Mouse (Mus musculus): ENCODE measurements around the gene Prpf8.

Prpf8 gene

GRCm38 (mm10) chr11:75535106-75535795, 48.6 kb downstream of the Prpf8 start:
- DNase-seq = no peak

GRCm38 (mm10) chr11:75536255-75537024, 49.8 kb downstream of the Prpf8 start:
- DNase-seq = no peak

GRCm38 (mm10) chr11:75537025-75537414, 50.4 kb downstream of the Prpf8 start:
- no peak for DNase-seq

GRCm38 (mm10) chr11:75537491-75538183, 51.0 kb downstream of the Prpf8 start:
- DNase-seq = no peak

GRCm38 (mm10) chr11:75538184-75538969, 51.8 kb downstream of the Prpf8 start:
- DNase-seq = no peak

- DNase-seq = no peak
Measured at GRCm38 (mm10) chr11:75538970-75539299, 52.3 kb downstream of the Prpf8 start.

- DNase-seq = no peak
Measured at GRCm38 (mm10) chr11:75540209-75540608, 53.6 kb downstream of the Prpf8 start.

- peak; percentile 11 to 15 for DNase-seq
Measured at GRCm38 (mm10) chr11:75540710-75541581, 54.3 kb downstream of the Prpf8 start.

GRCm38 (mm10) chr11:75544713-75545112, 58.1 kb downstream of the Prpf8 start:
- no peak for DNase-seq

- DNase-seq = no peak
Measured at GRCm38 (mm10) chr11:75546057-75546456, 59.4 kb downstream of the Prpf8 start.

GRCm38 (mm10) chr11:75549658-75550111, 63.1 kb downstream of the Prpf8 start:
- no peak for DNase-seq

- DNase-seq = no peak
Measured at GRCm38 (mm10) chr11:75550200-75550946, 63.8 kb downstream of the Prpf8 start.

GRCm38 (mm10) chr11:75551321-75551720, 64.7 kb downstream of the Prpf8 start:
- DNase-seq = no peak

- no peak for DNase-seq
Measured at GRCm38 (mm10) chr11:75551961-75552441, 65.4 kb downstream of the Prpf8 start.

- DNase-seq = no peak
Measured at GRCm38 (mm10) chr11:75552906-75553482, 66.4 kb downstream of the Prpf8 start.

GRCm38 (mm10) chr11:75556006-75556405, 69.4 kb downstream of the Prpf8 start:
- DNase-seq = peak in 1 of 2 experiments; percentile 15

GRCm38 (mm10) chr11:75557142-75557541, 70.5 kb downstream of the Prpf8 start:
- no peak for DNase-seq

- DNase-seq = peak; percentile 69 to 73
Measured at GRCm38 (mm10) chr11:75558101-75558500, 71.5 kb downstream of the Prpf8 start.

All from B cell, adult 2 months (primary cell).